Mouse (Mus musculus): Measurements from ENCODE around the gene Actg2.

Gene Actg2

DNA sequence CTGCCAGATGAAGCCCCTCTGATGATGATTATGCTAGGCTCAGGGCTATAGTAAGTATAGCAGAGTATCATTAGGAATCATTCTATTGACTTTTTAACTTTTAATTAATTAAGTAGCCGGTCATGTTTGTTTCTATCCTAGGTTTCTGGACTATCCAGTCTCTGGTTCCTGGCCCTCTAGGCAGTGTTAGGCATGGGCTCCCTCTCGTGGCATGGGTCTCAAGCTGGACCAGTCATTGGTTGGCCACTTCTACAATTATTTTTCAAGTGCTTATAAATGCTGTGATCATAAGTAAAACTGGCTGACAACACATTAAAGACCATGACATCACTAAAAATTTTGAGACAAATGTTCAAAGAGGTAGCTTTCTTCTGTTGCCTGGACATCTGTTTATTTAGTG is 25.9 kb downstream of the Actg2 start:
- DNase-seq, result no peak

DNA sequence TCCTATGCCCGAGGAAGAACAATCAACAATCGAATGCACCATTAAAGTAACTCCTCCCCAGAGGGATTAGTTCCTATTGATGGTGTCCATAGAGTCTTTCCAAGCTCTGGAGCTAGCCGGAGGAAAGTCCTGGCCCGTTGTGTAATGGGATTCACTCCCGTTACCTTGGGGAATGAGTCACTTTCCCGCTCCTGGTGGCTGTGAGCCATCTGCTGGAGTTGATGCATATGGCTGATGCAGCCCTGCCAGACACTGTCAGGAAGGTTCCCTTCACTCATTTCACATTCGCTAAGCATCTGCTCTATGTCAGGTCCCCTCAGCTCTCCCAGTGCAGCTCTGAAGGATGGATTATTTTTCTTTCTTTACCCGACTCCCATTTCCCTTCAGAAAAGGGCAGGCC is 26.6 kb downstream of the Actg2 start:
- DNase-seq, result peak; percentile 8

DNA sequence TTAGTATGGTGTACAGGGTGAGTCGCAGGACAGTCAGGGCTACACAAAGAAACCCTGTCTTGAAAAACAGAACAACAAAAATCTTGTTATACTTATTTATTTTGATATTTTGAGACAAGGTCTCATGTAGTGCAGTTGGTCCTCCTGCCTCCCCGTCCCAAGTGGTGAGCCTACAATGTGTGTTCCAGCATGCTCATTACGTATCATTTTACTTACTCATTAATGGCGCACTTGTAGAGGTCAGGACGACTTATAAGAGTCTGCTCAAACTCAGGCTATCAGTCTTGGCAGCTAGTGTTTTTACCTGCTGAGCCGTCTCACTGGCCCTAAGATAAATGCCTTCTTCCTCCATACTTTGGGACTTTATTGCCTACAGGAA is 28.9 kb downstream of the Actg2 start:
- DNase-seq, result no peak

DNA sequence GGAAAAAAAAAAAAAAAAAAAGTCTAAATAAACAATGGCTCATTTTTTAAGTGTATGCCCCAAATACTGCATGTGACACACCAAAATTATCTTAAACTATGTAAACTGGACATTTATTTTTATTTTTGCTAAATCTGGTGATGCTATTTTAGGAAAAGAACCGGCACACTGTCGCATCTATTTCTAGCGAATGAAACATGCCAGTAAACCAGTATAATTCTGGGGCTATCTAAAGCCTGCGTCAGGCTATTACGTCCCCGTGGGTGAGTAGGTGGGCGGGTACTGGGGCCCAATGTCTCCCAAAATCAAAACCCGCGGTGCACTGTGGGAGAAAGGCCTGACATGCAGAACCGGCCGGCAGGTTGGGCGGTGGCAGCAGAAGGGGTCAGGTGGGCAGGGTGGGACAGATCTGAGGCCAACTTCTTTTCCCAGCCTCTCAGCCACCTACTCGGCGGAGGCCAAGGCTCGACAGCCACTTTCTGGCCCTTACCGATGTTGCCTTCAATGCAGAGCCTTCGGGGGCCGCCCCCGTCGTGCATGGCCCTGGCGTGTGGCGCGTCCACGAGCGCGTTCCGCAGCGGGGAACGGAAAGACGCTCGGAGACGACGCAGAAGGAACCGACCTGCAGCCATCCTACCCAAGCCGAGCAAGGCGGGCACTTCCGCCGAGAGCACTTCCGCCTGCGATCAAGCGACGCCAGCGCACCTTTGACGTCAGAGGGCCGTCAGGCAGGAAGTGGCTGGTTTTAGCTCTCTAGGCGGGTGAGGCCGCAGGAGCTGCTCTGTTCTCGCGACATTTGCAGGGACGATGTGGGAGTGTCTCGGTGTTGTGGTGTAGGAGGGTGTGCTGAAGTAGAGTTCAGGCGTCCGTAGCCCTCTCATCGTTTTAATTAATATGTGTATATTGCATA is 29.6 kb downstream of the Actg2 start, which contains the start of gene Dguok:
Dguok (minus strand) TSS at position 712 of the 910 bp plus-strand sequence.
- peak; percentile 99 for DNase-seq

DNA sequence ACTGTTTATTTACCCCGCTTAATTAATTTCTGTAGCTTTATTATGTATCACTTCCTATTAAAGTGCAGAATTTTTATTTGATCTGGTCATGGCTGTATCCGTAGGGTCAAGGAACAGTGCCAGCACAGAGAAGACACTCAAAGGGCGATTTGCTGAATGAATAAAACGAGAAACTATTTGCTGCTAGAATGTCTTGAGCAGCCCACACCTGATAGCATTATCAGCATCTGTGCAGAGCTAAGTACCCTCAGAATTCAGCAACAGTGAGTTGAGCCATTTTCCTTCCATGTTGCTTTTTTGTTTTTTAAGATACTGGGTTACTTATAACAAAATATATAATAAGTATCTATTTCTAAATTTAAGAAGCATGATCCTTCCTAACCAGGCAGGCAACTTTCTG is 30.5 kb downstream of the Actg2 start:
- DNase-seq, result no peak

DNA sequence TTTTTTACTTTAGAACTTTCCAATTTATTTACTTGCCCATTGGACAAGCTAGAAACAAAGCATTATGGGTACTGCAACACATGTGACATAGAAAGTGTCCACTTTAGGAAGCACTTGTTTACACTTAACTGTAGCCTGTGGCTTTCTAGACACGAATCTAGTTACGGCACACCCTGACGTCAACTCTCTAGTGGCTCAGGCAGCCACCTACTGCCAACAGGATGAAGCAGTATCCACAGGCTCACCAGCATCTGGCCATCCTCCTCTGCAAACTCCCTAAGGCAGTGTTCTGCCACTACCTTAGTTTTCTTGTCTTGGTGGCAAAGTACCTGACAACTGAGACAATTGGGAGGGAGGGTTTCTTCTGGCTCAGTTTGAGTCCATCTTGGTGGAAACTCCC is 32.7 kb downstream of the Actg2 start:
- no peak for DNase-seq

DNA sequence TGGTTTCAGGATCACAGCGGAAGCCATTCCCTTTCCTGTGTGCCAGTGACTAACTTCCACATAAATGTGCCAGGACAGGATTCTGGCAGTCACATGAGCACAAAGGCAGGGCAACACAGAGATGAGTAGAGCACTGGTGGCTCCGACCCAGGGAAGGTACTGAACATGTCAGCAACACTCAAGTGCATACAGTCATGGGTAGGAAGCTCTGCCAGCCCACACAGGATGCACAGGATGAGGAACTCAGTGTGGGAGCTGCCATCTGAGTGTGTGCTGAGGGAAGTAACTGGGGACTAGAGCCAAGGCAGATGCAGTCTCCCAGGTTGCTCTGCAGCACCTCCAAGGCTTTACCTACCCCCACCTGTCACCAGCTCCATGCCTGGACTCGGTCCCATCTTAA is 33.4 kb downstream of the Actg2 start:
- DNase-seq, result no peak

DNA sequence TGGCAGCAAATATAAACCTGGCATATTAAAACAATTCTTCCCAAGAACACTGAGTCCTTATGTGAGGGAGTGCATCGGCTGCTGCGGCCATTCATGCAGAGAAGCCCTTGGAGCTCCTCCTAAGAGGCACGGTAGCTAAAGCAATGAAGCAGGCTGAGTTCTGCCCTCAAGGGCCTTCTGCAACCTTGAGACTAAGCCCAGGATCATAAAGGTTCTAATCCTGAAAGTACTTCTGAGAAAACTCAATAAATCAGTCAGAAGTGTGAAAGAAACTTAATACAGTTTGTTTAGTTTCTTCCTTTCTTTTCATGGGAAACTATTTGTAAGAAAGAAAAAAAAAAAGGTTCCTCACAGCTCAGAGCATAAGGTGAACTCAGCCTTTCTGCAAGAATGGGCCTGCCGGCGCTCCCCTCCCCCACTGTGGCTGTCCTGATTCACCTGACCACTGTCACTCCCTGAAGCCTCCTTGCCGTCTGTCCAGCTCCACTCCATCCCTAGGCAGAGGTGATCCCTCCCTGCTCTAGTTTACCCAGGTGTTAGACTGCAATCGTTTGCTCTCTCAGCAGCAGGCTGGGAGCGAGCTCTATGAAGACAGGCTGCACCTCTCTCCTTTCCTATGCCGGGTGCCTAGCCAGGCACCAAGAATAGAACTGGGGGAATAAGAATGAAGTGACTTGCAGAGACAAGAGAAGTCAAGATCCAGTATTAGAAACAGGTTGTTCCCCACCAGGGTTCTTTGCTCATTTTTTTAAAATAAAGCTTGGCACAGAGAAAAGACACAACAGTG is 34.3 kb downstream of the Actg2 start:
- DNase-seq, result no peak

DNA sequence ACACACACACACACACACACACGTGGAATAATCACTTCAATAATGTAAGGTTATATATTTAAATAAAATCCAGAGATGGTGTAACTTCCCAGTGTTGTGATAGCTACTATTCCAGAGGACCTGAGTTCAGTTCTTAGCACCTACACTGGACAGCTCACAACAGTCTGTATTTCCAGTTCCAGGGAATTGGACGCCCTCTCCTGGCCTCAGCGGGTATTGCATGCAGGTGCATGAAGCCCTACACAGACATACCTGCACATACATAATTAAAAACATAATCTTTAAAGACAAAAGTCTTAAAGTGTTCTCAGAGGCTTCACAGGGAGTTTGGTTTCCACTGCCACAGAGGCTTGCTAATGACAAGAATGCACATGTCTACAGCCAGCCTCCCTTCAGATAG is 35.6 kb downstream of the Actg2 start:
- no peak for DNase-seq

DNA sequence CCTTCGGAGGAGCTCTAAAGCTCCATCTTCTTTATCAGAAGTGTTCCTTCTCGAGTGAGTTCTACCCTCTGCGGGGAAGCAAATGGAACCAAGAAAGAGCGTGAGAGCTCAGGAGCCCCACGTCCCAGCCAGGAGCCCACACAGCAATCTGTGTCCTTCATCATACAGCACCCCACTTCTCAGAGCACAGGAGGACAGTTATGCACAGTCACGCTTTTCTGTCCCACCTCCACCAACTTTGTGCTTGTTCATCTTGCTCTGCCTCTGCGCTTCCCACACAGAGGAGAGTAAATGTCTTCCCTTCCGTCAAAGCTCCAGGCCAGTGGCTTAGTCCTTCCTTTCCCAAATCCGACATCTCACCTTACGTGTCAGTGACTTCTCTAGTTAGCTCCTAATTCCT is 37.0 kb downstream of the Actg2 start:
- no peak for DNase-seq

DNA sequence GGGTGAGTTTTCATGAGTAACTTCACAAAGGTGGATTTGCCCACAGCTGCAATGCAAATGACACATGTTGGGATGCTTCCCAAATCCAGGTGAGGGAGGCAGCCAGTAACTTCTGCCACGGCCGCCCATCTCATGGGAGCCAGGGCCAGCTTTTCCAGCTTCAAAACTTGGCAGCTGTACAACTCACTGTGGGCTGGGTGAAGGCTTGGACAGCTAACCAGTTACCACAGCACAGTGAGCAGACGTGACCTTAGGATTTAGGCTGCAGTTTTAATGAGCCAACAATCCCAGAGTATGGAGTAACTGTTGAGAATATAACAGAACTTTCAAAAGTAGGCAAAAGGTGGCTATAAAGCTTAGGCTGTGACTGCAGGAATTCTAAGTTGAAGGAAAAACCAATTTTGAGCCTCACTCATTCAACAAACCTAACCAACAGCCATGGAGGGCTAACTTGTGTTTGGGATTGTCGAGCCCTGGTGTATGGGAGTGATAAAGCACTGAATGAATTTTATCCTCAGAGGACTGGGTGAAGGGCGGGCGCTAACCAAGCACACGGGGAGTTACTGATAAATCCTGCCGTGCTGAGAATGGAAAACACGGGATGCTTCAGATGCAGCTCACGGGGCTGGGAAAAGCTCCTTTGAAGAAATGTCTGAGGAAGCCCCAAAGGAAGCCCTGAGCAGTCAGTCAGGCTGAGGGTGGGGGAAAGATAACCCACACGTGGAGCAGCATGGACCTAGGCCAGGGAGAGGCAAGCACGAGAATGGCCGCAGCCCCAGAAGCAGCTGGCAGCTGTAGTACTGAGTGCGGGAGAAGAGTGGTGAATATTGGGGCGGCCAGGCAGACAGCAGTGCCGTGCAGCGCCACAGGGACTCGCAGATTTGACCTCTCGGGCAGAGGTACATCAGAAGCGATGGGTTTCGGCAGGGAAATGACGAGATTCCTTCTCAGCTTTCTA is 39.0 kb downstream of the Actg2 start:
- DNase-seq, result no peak

DNA sequence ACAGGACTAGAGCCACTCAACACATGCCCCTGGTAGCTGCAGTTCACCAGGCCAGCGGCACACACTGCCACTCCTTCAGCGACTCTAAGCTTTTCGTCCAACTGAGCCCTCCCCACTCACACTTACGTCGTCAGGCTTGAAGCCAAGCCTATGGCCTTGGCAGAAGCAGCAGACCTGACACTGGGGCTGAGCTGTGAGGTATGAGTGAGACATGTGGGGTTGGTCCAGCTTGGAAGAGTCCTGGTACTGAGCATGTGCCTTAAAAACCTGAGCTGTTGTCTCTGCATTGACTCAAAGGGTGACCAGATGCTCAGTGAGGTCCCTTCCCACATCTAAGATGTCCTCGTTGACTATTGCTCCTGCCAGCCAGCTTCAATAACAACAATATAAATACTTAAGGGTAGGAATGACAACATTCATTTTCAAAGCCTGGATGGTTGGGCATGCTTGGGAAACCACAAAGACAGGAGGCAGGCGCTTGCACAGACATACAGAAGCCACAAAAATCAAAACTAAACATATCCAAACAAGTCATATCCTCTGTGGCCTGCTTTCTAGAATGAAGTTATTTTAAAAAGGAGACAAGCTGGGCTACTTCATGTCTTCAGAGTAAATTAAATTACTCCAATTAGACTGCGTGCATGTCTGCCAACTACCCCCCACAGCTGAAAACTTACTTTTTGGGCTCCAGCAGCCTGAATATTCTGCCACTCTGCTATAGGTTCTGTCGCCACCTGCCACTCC is 39.9 kb downstream of the Actg2 start:
- no peak for DNase-seq

DNA sequence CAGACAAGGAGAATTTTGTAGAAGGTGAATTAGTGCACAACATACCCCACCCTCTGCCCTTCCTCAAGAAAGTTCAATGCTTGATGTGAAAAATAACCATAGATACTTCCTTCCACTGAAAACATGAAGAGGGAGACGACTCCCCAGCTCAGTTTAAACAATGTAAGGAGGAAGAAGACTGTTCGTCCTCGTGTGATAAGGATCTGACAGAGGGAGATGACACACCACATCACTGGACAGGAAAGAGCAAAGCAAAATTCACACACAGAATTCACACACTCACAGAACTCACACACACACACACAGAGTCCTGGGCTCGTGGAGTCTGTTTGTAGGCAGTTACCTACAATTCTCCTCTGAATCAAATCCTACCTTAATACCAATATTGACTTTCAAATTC is 45.4 kb downstream of the Actg2 start:
- no peak for DNase-seq

DNA sequence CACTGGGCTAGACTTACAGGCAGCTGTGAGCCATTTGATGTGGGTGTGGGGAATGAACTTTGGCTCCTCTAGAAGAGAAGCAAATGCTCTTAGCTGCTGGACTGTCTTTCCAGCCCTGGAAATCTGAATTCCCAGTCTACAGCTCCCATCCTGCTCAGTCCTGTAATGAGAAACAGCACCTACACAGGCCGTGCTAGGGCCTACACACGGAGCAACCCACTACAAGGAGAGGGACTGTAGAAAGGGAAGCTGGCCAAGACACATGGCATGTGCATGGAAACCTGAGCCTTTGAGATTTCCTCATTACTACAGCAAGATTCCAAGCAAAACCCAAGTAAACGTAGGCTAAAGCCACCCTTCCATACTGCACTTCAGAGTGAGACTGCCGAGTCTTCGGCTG is 47.9 kb downstream of the Actg2 start:
- no peak for DNase-seq

DNA sequence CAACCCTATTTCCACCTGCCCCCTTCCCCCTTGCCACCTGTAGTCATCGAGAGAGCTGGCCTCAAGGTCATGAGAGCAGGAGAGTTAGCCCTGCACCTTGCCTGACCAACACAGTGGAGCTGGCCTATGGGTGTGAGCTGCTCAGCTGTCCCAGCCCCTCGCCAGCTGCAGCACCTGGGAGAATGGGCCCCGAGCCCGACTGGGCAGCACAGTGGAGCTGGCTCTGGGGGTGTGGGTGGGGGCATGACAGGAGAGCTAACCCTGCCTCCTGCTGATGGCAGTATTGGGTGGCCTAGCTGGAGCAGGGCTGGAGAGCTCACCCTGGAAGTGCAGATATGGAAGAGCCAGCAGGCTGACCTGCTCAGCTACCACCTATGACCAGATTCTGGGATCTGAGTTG is 48.8 kb downstream of the Actg2 start:
- no peak for DNase-seq

DNA sequence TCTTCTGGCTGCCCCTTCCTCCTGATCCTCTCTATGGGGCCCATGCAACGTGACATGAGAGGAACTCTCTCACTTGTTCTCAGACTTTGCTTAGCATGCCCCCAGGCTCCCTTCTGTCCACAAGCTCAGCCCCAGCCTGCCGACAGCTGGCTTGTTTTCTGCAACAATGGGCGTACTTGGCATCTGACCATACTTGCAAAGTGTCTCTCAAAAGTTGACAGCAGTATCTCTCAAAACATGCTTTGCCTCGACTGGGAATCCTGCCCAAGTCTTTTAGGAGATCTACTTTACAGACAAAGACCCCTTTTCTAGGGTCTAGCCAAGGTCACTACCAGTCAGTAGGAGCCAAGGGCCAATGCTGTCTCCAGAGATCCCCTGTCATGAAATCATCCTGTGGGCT is 50.2 kb downstream of the Actg2 start:
- DNase-seq, result no peak

DNA sequence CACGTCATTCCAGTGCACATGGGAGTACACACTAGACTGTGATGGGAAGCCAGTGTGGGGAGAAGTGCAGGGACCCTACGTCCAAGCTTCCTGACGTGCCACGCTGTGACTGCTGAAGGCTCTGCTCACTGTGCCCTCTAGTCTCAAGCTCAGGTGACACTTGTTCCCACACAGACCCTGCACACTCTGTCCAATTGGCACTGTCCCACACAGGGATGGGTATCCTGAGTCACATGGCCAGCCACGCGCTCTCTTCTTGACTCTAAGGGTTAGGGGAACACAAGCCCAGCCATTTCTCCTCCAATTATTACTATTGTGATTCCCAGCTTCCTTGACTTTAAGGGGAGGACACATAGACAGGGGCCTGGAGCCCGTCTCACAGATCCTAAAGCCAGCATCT is 52.3 kb downstream of the Actg2 start:
- no peak for DNase-seq

DNA sequence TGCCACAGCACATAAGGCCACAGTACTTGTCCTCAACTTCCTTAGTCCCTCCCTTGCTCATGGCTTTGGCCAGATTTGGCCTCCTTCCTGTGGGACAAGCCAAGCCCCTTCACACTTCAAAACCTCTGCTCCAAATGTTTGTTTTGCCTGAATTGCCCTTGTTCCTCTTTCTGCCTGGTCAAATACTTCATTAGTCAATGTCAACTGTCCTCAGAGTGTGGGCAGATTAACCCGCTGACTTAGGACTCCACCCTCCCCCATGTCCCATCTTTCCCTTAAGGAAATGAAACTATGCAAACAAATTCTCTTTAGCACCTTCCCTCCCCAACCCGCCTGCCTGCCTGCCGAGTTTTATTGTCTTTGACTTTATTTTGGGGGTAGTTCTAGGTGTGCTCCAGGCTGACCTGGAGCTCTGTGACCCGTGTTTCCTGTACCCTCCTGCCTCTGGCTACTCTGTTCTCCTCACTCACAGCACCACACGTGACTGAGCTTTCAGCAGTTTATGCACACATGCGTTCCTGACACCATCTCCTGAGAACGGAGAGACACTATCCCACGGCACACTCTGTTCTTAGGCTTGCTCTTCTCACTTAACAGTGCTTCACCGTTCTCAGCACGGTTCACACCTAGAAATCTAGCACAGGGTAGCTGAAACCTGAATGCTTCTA is 53.5 kb downstream of the Actg2 start:
- no peak for DNase-seq

DNA sequence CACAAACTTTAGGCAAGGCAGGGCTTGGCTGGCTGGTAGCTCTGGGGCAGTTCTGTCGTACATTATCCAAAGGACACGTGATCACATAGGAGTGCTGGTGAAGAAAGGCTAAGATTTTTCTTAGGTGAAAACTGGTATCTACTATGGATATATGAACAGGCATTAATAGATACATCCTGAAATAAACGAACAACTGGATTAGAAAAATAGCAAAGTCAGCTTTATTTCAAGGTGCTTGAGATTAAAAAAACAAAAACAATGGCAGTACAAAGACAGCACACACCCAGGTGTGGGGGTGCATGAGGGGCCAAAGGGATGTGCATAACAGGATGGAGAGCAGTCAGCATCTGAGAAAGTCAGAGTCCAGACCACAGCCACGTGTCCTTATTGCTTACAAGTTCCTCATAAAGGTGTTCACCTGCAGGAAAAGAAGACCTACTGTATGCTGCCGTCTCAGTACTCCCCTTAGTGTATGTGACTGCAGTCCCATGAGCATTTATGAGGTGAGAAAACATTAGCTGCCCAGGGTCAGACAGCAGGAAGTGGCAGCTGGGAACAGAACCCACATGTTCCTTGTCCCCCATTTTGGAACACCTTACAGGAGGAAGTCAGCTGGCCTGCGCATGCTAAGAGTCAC is 55.9 kb downstream of the Actg2 start:
- DNase-seq, result no peak

DNA sequence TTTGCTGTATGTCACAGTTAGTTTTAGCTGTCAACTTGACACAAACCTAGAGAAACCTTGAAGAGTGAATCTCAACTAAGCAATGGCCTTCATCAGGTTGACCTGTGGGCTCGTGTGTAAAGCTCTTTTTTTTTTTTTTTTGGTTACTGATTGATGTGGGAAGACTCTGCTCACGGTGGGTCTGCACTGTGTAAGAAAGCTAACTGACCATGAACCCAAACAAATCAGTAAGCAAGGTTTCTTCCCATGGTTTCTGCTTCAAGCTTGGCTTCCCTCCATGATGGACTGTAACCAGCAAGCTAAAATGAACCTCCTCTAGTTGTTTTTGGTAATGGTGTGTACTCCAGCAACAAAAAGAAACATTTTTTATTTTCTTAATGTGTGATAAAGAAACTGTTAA is 56.9 kb downstream of the Actg2 start:
- no peak for DNase-seq

DNA sequence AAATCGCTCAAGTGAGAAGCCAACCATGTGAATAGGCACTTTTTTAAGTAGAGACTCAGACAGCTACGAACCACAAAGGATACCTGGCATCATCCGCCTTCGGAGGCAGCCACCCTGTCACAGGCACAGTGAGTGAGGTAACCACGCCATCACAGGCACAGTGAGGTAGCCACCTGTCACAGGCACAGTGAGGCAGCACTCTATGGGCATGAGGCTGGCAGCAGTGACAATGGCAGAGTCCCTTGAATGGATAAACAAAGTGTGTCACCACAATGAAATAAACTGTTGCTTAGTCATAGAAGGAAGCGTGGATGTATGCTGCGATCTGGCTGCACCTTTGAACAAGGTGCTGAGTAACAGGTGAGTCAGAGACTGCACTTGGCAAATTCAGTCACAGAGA is 57.4 kb downstream of the Actg2 start:
- no peak for DNase-seq

Data from retina, postnatal 1 day (tissue).